Mouse (Mus musculus) myocyte (in vitro differentiated cells): Measurements from ENCODE around the gene Orc2. TPM values are rescaled to one million over a fixed set of nuclear protein-coding genes. Genes with fewer than 3 reads are reported as not detected.
A peak's percentile ranks its signal among the peaks of the same experiment; 100 is the strongest.

Experiments
- H3K27me3 ChIP-seq: one replicate; pipeline ENCODE4 v1.6.1; 2011; ENCODE audit not compliant: control insufficient read depth, insufficient read depth, insufficient read length
- H3K36me3 ChIP-seq: one replicate; pipeline ENCODE4 v1.6.1; 2011; ENCODE audit not compliant: control insufficient read depth, insufficient read depth
- H3K4me2 ChIP-seq: one replicate; pipeline ENCODE4 v1.6.1; 2011; ENCODE audit warnings: low read depth, control low read depth
- H3K4me3 ChIP-seq: one replicate; pipeline ENCODE4 v1.5.1; 2011; ENCODE audit warnings: mild to moderate bottlenecking, control low read depth, moderate library complexity
- H3K79me2 ChIP-seq: one replicate; pipeline ENCODE4 v1.6.1; 2011; ENCODE audit not compliant: control insufficient read depth, insufficient read depth
- H3ac ChIP-seq: one replicate; pipeline ENCODE4 v1.6.1; 2011; ENCODE audit not compliant: control insufficient read depth, insufficient read length
- CEBPB ChIP-seq: IDR thresholded peaks from 2 replicates; pipeline ENCODE4 v1.6.1; 2011; ENCODE audit warnings: mild to moderate bottlenecking, moderate library complexity; ENCODE audit not compliant: poor library complexity, insufficient read depth, severe bottlenecking
- E2F4 ChIP-seq: IDR thresholded peaks from one replicate; pipeline ENCODE4 v1.6.1; 2011; ENCODE audit warnings: mild to moderate bottlenecking, control low read depth, moderate library complexity; ENCODE audit not compliant: insufficient read depth
- MAX ChIP-seq: IDR thresholded peaks from one replicate; pipeline ENCODE4 v1.6.1; 2011; ENCODE audit warnings: low read depth, mild to moderate bottlenecking, control low read depth
- MYOD1 ChIP-seq, 3 experiments: IDR thresholded peaks; one replicate each; pipeline ENCODE4 v1.6.1; 2011; ENCODE audit warnings: control low read depth in 2 of 3, low read depth in 2 of 3, mild to moderate bottlenecking in 2 of 3, moderate library complexity in 1 of 3; ENCODE audit not compliant: insufficient read length in 2 of 3, control insufficient read depth in 1 of 3
- MYOG ChIP-seq, 3 experiments: IDR thresholded peaks; one replicate each; pipeline ENCODE4 v1.6.1; 2011; ENCODE audit warnings: control low read depth in 2 of 3, low read depth in 2 of 3, mild to moderate bottlenecking in 2 of 3; ENCODE audit not compliant: insufficient read length in 2 of 3, control insufficient read depth in 1 of 3, insufficient read depth in 1 of 3
- POLR2A ChIP-seq: IDR thresholded peaks from one replicate; pipeline ENCODE4 v1.6.1; 2011; ENCODE audit warnings: low read depth, mild to moderate bottlenecking, control low read depth, moderate library complexity; ENCODE audit not compliant: insufficient read length
- POLR2AphosphoS2 ChIP-seq: IDR thresholded peaks from one replicate; pipeline ENCODE4 v1.6.1; 2011; ENCODE audit warnings: low read depth, control low read depth; ENCODE audit not compliant: insufficient read length
- REST ChIP-seq: IDR thresholded peaks from one replicate; pipeline ENCODE4 v1.6.1; 2011; ENCODE audit warnings: mild to moderate bottlenecking, control low read depth, moderate library complexity; ENCODE audit not compliant: insufficient read depth, insufficient read length
- SRF ChIP-seq: IDR thresholded peaks from one replicate; pipeline ENCODE4 v1.6.1; 2011; ENCODE audit warnings: low read depth; ENCODE audit not compliant: control insufficient read depth, insufficient read length
- TCF12 ChIP-seq: IDR thresholded peaks from one replicate; pipeline ENCODE4 v1.6.1; 2011; ENCODE audit warnings: mild to moderate bottlenecking, control low read depth; ENCODE audit not compliant: poor library complexity, insufficient read depth, severe bottlenecking
- TCF3 ChIP-seq: IDR thresholded peaks from one replicate; pipeline ENCODE4 v1.6.1; 2011; ENCODE audit warnings: low read depth, control low read depth; ENCODE audit not compliant: insufficient read length
- USF1 ChIP-seq: IDR thresholded peaks from one replicate; pipeline ENCODE4 v1.6.1; 2011; ENCODE audit warnings: low read depth, mild to moderate bottlenecking, control low read depth, moderate library complexity
- polyA plus RNA-seq: library from polyadenylated mRNA; unstranded; fragments of >200 nt; fragmentation: generic; extraction: Trizol; gene quantifications from one replicate; pipeline ENCODE4 v1.2.1, GENCODE M21; 2012; ENCODE audit warnings: missing spikeins

Gene Orc2
- polyA plus RNA-seq, 1 experiment: 11.5 TPM

- Histone ChIP-seq H3K4me2 (peak overlapping the region; percentile 85), H3K4me3 (peak overlapping the region; percentile 93), H3K36me3 (peaks cover 9% of the 10 kb centered on the region), H3ac (peak overlapping the region; percentile 64), H3K79me2 (peaks cover 37% of the 10 kb centered on the region), H3K27me3 (no peaks in the 10 kb centered on the region)
- TF ChIP-seq REST (no peak), MYOD1 (IDR thresholded peaks at IDR 0.05; ENCODE audit: control insufficient read depth in 1 of 3, insufficient read length in 2 of 3, low read depth in 2 of 3) (no peak), TCF3 (no peak), E2F4 (no peak), CEBPB (no peak), SRF (no peak), USF1 (no peak), MAX (no peak), MYOG (IDR thresholded peaks at IDR 0.05; ENCODE audit: control insufficient read depth in 1 of 3, insufficient read depth in 1 of 3, insufficient read length in 2 of 3, low read depth in 2 of 3) (no peak), POLR2A (no peak), POLR2AphosphoS2 (no peak), TCF12 (no peak)
These were observed 60.2 kb downstream of the Orc2 start for GRCm38 (mm10) chr1:58444691-58445090.

GRCm38 (mm10) chr1:58424551-58424950 is 80.4 kb downstream of the Orc2 start:
- Histone ChIP-seq H3K4me2 (peak overlapping the region; percentile 45), H3K79me2 (peaks cover 41% of the 10 kb centered on the region)

GRCm38 (mm10) chr1:58423371-58424248 is 81.3 kb downstream of the Orc2 start, which contains the start of gene Clk1:
Gene Clk1, minus strand, starts transcription at chr1:58424066.
- Histone ChIP-seq H3K4me3 (peak within 1 kb of the TSS; percentile 91), H3K4me2 (peak within 1 kb of the TSS; percentile 90), H3K36me3 (peaks cover 33% of the 10 kb centered on the region), H3ac (peak within 1 kb of the TSS; percentile 60), H3K27me3 (no peaks in the 10 kb centered on the region), H3K79me2 (peaks cover 49% of the 10 kb centered on the region)
- TF ChIP-seq REST: no peak
- no peak for TF ChIP-seq E2F4
- TF ChIP-seq USF1: no peak
- TF ChIP-seq POLR2AphosphoS2: peak; percentile 97
- peak; percentile 94 for TF ChIP-seq POLR2A
- TF ChIP-seq SRF: no peak

More at GRCm38 (mm10) chr1:58424551-58424950, 80.4 kb downstream of the Orc2 start:
- H3K36me3 ChIP-seq: peaks cover 23% of the 10 kb centered on the region
- no peak overlapping the region for H3K4me3 ChIP-seq
- no peaks in the 10 kb centered on the region for H3K27me3 ChIP-seq
- TF ChIP-seq POLR2A (no peak), SRF (no peak), CEBPB (no peak), REST (no peak), USF1 (no peak), TCF3 (no peak), POLR2AphosphoS2 (no peak), MYOG (IDR thresholded peaks at IDR 0.05; ENCODE audit: control insufficient read depth in 1 of 3, insufficient read depth in 1 of 3, insufficient read length in 2 of 3, low read depth in 2 of 3) (no peak), TCF12 (no peak), MAX (no peak), E2F4 (no peak)
- H3ac ChIP-seq: no peak overlapping the region

GRCm38 (mm10) chr1:58422879-58423278 is 82.0 kb downstream of the Orc2 start:
- peaks cover 40% of the 10 kb centered on the region for H3K36me3 ChIP-seq
- H3ac ChIP-seq: peak overlapping the region; percentile 60
- peak overlapping the region; percentile 90 for H3K4me2 ChIP-seq
- H3K27me3 ChIP-seq: no peaks in the 10 kb centered on the region
- H3K79me2 ChIP-seq: peaks cover 56% of the 10 kb centered on the region
- TF ChIP-seq TCF3 (no peak), SRF (no peak), USF1 (no peak), REST (no peak), E2F4 (no peak), MYOD1 (IDR thresholded peaks at IDR 0.05; ENCODE audit: control insufficient read depth in 1 of 3, insufficient read length in 2 of 3, low read depth in 2 of 3) (no peak), MYOG (IDR thresholded peaks at IDR 0.05; ENCODE audit: control insufficient read depth in 1 of 3, insufficient read depth in 1 of 3, insufficient read length in 2 of 3, low read depth in 2 of 3) (no peak), CEBPB (no peak), POLR2A (no peak), TCF12 (no peak), POLR2AphosphoS2 (no peak), MAX (no peak)
- peak overlapping the region; percentile 91 for H3K4me3 ChIP-seq

GRCm38 (mm10) chr1:58420961-58421360 is 83.9 kb downstream of the Orc2 start:
- no peaks in the 10 kb centered on the region for H3K27me3 ChIP-seq
- TF ChIP-seq MYOD1 (IDR thresholded peaks at IDR 0.05; ENCODE audit: control insufficient read depth in 1 of 3, insufficient read length in 2 of 3, low read depth in 2 of 3) (no peak), SRF (no peak), USF1 (no peak), POLR2AphosphoS2 (no peak), MAX (no peak), TCF3 (no peak), MYOG (IDR thresholded peaks at IDR 0.05; ENCODE audit: control insufficient read depth in 1 of 3, insufficient read depth in 1 of 3, insufficient read length in 2 of 3, low read depth in 2 of 3) (no peak), POLR2A (no peak), REST (no peak)
- peaks cover 64% of the 10 kb centered on the region for H3K79me2 ChIP-seq
- H3ac ChIP-seq: no peak overlapping the region
- no peak overlapping the region for H3K4me3 ChIP-seq
- H3K36me3 ChIP-seq: peaks cover 58% of the 10 kb centered on the region
- peak overlapping the region; percentile 22 for H3K4me2 ChIP-seq
